Mouse (Mus musculus): ENCODE results near the gene Nfix.

The Nfix gene

GRCm38 (mm10) chr8:84767221-84767620 lies 32.9 kb downstream of the Nfix start:
- DNase-seq (ENCODE audit: low read depth, low spot score), result no peak

DNA sequence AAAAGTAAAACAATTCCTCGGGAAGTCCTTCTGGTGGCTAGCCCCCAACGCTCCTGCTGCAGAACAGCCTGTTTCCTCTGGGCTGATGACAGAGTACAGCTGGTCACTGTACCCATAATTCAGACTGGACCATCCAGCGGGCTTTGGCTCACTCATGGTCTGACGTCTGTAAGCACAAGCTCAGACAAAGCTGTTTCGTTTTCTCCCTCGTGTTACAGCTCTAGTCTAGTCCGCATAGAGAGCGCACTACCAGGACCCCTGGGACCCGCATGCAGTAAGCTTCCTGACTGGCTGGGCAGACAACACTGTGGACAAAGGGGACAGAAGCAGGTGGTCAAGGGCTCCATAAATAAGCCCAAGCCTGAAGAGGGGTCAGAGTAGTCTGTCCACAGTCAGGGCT lies 33.7 kb downstream of the Nfix start:
- DNase-seq (ENCODE audit: low read depth, low spot score), result no peak

DNA sequence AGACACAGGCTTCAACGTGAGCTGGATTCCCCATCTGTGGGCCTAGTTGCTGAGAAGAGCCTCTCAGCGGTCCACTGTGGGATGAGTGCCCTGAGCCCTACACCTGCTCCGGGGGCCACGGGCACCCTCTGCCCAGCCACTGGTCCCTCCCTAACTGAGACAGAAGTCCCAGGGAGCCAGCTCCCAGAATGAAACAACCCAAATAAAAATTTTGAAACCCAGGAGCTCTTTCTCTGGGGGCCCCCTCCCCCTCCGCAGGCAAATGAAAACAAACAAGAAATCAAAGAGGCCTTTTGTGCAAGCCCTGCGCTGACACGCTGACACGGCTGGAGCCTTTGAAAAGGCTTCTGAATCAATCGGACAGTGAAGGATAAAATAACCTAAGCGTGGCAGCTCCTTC lies 34.5 kb downstream of the Nfix start:
- DNase-seq (ENCODE audit: low read depth, low spot score), result no peak

DNA sequence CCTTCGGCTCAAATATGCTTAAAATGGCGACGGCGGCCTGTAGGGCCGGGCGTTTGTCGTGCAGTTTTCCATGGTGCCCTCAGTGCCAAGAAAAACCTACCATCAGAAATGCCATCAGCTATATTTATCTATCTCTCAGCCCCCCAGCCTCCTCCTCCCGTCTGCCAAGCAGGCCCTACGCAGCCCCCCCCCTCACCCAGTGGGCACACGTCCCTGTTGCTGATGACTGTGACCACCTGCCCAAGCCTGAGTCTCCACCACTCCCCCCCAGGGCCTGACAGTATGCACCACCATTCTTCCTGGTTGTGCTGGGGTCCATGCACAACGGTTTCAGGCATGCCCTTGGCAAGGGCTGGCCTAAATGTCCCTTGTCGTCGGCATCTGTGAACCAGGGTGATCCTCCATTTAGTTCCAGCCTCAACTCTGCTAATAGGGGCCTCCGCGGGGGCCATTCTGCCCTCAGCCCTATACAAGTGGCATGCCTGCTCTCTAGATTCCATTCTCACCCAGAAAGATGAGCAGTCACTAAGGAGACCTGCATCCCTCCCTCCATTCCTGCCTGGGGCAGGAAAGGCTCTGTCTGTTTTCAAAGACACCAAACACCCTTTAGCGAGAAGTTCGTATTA lies 35.2 kb downstream of the Nfix start:
- no peak for DNase-seq (ENCODE audit: low read depth, low spot score)

DNA sequence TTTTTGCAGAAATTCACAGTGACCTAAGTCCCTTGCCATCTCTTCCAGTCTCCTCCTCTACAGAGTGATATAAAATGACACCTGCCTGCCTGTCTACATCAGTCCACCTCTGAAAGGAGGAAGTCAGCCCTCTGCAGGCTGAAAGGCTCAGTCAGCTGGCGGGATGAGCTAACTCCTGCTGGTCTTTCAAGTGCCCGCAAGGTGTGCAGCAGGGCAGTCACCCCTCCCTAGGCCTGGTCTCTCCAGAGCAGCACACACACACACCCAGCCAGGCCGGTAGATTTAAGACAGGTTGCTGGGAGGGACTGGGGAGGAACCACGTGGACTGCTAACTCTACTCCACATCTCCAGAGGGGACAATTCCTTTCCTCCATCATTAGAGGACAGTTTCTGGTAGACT lies 36.0 kb downstream of the Nfix start:
- no peak for DNase-seq (ENCODE audit: low read depth, low spot score)

- no peak for DNase-seq (ENCODE audit: low read depth, low spot score)
Measured at GRCm38 (mm10) chr8:84760901-84761300, 39.2 kb downstream of the Nfix start.

- DNase-seq (ENCODE audit: low read depth, low spot score), result no peak
Measured at GRCm38 (mm10) chr8:84760405-84760805, 39.7 kb downstream of the Nfix start.

DNA sequence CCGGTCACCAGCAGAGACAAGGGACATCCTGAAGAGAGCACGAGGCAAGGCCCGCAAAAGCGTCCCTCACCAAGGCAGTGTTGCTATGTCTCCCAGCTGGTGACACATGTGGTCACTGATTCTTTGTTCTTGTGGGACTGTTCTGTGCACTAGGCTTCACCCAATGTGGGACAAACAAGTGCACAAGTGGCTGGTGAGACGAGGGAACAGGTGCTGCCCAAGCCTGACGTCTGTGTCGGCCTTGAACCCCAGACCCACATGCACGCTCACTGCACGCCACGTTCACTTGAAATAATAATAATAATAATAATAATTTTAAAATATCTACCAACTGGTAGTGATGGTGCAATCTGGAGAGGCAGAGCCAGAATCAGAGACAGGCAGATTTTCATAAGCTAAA lies 40.4 kb downstream of the Nfix start:
- no peak for DNase-seq (ENCODE audit: low read depth, low spot score)

- no peak for DNase-seq (ENCODE audit: low read depth, low spot score)
Measured at GRCm38 (mm10) chr8:84759126-84759525, 41.0 kb downstream of the Nfix start.

GRCm38 (mm10) chr8:84758308-84758707 lies 41.8 kb downstream of the Nfix start:
- DNase-seq (ENCODE audit: low read depth, low spot score), result no peak

- DNase-seq (ENCODE audit: low read depth, low spot score), result no peak
Measured at GRCm38 (mm10) chr8:84757501-84757900, 42.6 kb downstream of the Nfix start.

DNA sequence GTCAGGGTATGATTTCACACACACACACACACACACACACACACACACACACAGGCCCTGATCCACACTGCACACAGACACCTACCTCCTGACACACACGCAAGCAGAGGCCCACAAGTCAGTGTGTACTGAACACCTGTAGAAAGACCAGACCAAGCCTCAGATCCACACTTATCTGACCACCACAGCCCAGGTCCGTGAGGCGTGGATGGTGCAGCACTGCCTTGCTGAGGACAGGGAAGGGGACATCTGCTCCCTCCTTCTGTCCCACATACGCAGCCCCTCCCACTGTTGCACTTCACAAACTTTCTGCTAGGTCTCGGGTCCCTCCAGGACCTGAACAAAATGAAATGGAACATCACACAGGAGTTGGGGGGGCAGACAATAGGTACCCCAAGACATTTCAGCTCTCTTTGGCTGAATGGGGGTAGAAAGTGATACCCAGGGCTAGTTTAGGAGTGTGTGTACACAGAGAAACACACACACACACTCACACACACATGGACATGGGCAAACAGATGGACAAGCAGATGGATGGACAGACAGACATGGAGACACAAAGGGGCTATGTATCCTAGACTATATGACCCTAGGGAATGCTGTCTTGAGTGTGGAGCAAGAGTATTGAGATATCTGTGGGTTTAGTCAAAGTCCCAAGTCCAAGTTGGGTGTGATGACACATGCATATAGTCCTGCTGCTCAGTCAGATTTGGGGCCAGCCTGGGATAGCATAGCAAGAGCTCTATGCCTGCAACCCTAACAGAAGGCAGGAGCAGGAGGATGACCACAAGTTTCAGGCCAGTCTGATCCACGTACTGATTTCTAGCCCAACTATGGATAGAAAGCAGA lies 47.2 kb downstream of the Nfix start:
- no peak for DNase-seq (ENCODE audit: low read depth, low spot score)

DNA sequence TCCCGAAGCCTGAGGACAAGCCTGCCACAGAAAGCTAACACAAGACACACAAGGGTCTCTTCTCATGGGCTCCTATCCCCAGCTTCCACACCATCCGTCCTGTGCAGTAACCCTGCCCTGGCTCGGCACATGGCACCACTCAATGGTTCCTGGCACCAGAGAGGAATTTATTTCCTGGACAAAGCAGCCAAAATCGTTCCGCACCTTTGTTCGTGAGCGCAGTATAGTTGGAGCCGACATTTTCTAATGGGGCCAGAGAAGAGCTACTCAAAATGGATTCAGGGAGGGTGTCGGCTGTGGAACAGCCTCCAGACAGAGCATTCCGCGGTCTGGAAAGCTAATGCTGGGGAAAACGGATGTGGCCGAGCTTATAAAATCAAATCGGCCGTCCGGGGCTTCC lies 50.6 kb downstream of the Nfix start:
- no peak for DNase-seq (ENCODE audit: low read depth, low spot score)

DNA sequence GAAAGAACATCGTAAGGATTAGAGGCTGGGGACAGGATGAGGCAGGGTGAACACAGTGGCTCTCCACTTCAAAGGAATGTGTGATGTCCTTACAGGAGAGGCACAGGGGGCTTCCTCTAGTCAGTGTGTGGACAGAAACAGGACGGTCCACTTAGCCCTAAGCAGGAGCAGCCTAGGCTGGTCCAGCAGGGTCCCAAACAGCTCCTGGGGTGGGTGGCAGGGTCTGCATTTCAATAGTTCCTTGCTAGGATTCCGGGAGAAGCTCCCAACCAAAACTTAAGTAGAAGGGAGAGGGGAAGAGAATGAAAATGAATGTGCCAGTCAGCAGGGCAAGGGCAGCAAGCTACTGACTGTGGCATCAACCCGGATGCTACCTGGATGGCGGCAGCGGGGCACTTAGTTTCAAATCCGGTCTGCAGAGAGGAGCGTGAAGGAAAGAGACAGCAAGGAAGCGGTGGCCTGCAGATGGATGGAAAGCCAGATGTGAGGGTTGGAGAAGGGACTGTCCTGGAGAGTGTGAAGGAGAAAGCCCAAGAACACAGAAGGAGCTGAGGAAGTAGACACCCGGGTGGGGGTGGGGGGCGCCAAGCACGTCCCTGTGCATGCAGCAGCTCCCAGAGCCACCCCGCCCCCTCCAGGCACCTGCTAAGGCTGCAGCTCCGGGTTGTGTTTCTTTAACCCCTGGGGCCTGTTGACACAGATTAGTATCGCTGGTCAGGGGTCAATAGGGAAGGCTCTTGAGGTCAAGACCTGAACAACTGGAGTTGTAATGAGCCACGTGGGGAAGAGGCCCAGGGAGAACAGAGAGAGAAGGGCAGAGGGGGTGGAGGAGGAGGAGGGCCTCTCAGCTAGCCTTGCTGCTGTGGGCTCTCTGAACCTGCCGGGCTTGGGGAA lies 54.9 kb downstream of the Nfix start:
- peak; percentile 47 for DNase-seq (ENCODE audit: low read depth, low spot score)

GRCm38 (mm10) chr8:84743517-84744420 lies 56.4 kb downstream of the Nfix start:
- DNase-seq (ENCODE audit: low read depth, low spot score), result peak; percentile 95

- DNase-seq (ENCODE audit: low read depth, low spot score), result no peak
Measured at GRCm38 (mm10) chr8:84743054-84743415, 57.1 kb downstream of the Nfix start.

GRCm38 (mm10) chr8:84742171-84743053 lies 57.7 kb downstream of the Nfix start:
- peak; percentile 94 for DNase-seq (ENCODE audit: low read depth, low spot score)

DNA sequence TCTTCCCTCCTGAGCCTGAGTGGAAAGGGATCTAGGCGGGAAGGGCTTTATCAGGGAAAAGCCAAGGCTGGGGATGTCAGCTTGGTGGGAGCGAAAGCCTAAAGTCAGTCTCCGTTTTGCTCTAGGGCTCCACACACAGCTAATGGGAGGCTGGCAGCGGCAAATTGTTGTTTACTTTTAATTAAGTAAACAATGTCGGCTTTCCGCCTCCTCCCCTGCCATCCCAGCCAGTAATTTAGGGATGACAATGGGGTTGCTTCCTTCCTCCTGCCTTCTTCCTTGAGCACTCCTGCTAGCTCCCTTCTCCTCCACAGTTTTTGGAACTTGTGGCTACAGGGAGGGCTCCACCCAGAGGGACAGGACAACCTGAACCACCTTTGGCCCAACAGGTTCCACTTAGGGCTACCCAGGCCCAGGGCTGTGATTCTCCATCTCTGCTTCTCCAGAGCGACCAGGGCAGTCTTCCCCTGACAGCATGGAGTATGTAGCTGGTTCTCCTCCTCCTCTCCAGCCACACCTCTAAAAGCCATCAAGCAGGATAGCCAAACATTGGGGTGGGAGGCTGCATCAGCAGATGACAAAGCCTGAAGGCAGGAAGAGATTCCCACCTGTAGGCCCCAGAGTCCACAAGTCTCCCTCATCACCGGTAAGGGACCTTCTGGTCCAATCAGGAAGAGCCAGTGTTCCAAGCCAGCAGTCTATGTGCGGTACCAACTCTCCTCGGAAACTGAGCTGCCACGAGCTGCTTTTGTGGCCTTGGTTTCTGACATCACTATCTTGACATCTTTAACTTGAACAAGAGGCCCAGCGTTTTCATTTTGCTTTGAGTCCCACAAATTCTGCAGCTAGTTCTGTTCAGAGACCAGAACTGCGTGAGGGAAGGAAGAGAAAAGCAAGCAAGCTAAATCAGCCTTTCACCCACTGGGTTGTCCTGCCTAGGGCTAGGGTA lies 59.0 kb downstream of the Nfix start:
- no peak for DNase-seq (ENCODE audit: low read depth, low spot score)

- DNase-seq (ENCODE audit: low read depth, low spot score), result no peak
Measured at GRCm38 (mm10) chr8:84739401-84739742, 60.8 kb downstream of the Nfix start.

Data from forelimb bud, embryonic 11.5 days (tissue).